Mouse (Mus musculus) liver, embryonic 16.5 days (tissue): ENCODE measurements around the gene Mier2. TPM values are rescaled to one million over a fixed set of nuclear protein-coding genes. Genes with fewer than 3 reads are reported as not detected.

Source experiments
- ATAC-seq: fragments of 200-750 bp; cut with Nextera tagmentation; 2 replicates; pipeline ENCODE4 v1.8.0; 2017; ENCODE audit warnings: low read depth, mild to moderate bottlenecking, moderate number of reproducible peaks, moderate library complexity
- H3K27ac ChIP-seq: fragments of 300-500 bp; sonication (generic); 2 replicates; pipeline ENCODE4 v1.5.1; 2014; ENCODE audit warnings: mild to moderate bottlenecking, low read length
- H3K27me3 ChIP-seq: fragments of 300-500 bp; sonication (generic); 2 replicates; pipeline ENCODE4 v1.6.1; 2014; ENCODE audit warnings: low read depth, low read length, mixed read lengths; ENCODE audit not compliant: control insufficient read depth, insufficient read depth
- H3K36me3 ChIP-seq: fragments of 300-500 bp; sonication (generic); 2 replicates; pipeline ENCODE4 v1.6.1; 2014; ENCODE audit warnings: mild to moderate bottlenecking; ENCODE audit not compliant: control insufficient read depth, insufficient read depth
- H3K4me1 ChIP-seq: fragments of 300-500 bp; sonication (generic); 2 replicates; pipeline ENCODE4 v1.6.1; 2014; ENCODE audit warnings: low read depth, low read length, mixed read lengths; ENCODE audit not compliant: control insufficient read depth
- H3K4me2 ChIP-seq: fragments of 300-500 bp; sonication (generic); 2 replicates; pipeline ENCODE4 v1.6.1; 2014; ENCODE audit warnings: low read depth, low read length, mixed read lengths
- H3K4me3 ChIP-seq: fragments of 300-500 bp; sonication (generic); 2 replicates; pipeline ENCODE4 v1.5.1; 2014; ENCODE audit warnings: low read depth, mild to moderate bottlenecking, low read length
- H3K9ac ChIP-seq: fragments of 300-500 bp; sonication (generic); 2 replicates; pipeline ENCODE4 v1.6.1; 2014; ENCODE audit warnings: low read depth, low read length
- H3K9me3 ChIP-seq: fragments of 300-500 bp; sonication (generic); replicated peaks from 2 replicates; pipeline ENCODE4 v1.6.1; 2016; ENCODE audit warnings: low read length; ENCODE audit not compliant: control insufficient read depth
- WGBS: fragments of 180-500 bp; shearing (Covaris S2); extraction: QIAGEN DNeasy Blood & Tissue Kit; methylation state at CpG from one replicate; pipeline ENCODE4 v1.1.7; 2014; ENCODE audit not compliant: insufficient replicate concordance; 5-methylcytosine and 5-hydroxymethylcytosine counted together
- polyA plus RNA-seq: library from polyadenylated mRNA; unstranded; fragments of >200 nt; fragmentation: Nextera tagmentation; extraction: Ambion mirVana; gene quantifications from 2 replicates; pipeline ENCODE4 v1.2.1, GENCODE M21; 2015

Mier2 gene
- polyA plus RNA-seq, 1 experiment from 2014 or later = 11.6 TPM

DNA sequence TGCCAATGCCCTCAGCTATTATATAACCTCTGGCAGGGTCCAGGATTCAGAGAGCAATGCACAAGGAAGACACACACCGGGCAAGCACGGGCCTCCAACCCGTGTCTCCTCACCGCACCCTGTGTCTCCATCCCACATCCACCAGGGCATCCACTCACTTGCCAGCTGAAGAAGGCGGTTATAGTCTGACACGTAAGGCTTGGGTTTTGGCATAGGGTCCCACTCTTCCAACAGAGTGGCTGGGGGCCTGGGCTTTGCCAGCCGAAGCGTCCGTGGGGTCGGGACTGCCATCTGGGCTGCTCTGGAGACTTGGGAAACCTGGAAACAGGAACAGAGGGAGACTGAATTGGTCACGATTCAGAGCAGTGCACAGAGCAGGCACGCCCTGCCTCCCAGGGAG lies 24.8 kb upstream of the Mier2 start:
- Histone ChIP-seq H3K27ac (no peak overlapping the region), H3K36me3 (no peaks in the 10 kb centered on the region), H3K9ac (no peak overlapping the region), H3K4me1 (no peaks in the 10 kb centered on the region), H3K4me3 (no peak overlapping the region), H3K4me2 (no peak overlapping the region), H3K27me3 (no peaks in the 10 kb centered on the region), H3K9me3 (no peaks in the 10 kb centered on the region)
- ATAC-seq = no peak
- WGBS = 60% methylated on average over 12 of the region's 12 CpGs

DNA sequence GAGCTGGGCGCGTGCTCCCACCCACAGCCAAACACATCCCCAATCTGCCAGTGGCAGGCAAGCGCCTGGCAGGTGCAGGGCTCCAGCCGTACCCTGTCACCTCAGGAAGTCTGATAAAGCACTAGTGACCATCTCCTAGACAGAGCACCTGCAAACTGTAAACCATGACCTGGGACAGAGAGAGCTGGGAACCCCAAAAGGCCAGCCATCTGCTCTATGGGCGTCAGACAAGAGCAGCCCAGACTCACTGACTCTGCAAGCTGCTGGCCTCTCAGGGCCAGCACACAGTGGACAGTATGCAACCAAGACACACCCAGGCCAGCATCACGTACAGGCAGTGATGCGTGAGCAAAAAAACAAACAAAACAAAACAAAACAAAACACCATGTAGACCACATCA lies 23.9 kb upstream of the Mier2 start:
- H3K9me3 ChIP-seq = no peaks in the 10 kb centered on the region
- ATAC-seq = no peak
- no peak overlapping the region for H3K9ac ChIP-seq
- WGBS = 57% methylated on average over 7 of the region's 7 CpGs
- H3K4me1 ChIP-seq = no peaks in the 10 kb centered on the region
- no peaks in the 10 kb centered on the region for H3K27me3 ChIP-seq
- H3K36me3 ChIP-seq = no peaks in the 10 kb centered on the region
- no peak overlapping the region for H3K27ac ChIP-seq
- no peak overlapping the region for H3K4me2 ChIP-seq
- H3K4me3 ChIP-seq = no peak overlapping the region

DNA sequence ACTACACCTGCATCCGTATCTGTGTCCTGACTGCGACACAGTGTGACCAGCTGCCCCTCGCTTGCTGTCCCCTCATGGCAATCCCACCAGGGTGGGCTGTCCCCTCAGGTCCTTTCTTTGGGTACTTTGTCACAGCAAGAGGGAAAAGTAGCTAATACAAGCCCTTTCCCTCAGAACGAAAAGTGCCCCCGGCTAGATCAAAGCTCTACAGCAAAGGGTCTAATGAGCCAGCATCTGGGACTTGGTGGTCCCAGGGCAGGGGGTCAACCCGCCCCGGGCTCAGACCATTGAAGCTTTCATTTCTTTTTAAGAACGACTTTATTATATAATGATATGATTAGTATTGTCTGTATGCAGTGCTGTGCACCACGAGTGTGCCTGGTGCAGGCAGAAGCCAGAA lies 23.3 kb upstream of the Mier2 start:
- no peaks in the 10 kb centered on the region for H3K36me3 ChIP-seq
- H3K4me1 ChIP-seq = no peaks in the 10 kb centered on the region
- no peak overlapping the region for H3K4me2 ChIP-seq
- H3K27ac ChIP-seq = no peak overlapping the region
- H3K9me3 ChIP-seq = no peaks in the 10 kb centered on the region
- H3K9ac ChIP-seq = no peak overlapping the region
- no peak overlapping the region for H3K4me3 ChIP-seq
- WGBS = 59% methylated on average over 9 of the region's 9 CpGs
- ATAC-seq = no peak
- H3K27me3 ChIP-seq = no peaks in the 10 kb centered on the region

GRCm38 (mm10) chr10:79577376-79577775 lies 22.4 kb upstream of the Mier2 start:
- Histone ChIP-seq H3K27ac (no peak overlapping the region), H3K36me3 (no peaks in the 10 kb centered on the region)
- 61% methylated on average over 4 of the region's 4 CpGs for WGBS

DNA sequence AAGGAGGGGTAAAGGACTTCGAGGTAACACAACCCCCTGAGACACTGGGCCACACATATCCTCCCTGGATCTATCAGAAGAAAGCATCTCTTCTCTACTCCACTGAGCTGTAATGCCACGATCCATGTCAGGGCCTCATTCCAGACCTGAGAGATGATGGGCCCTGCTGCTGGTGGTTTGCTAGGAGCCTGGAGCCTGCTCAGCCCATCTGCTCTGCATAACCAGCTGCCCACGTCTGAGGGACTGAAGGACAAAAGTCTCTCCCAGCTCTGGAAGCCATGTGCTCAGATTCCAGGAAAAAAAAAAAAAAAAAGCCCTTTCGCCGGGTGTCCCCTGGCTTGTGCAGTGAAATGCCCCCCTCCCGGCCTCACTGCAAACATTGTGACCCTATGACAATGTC lies 20.8 kb upstream of the Mier2 start:
- H3K4me2 ChIP-seq = no peak overlapping the region
- H3K9ac ChIP-seq = no peak overlapping the region
- no peak overlapping the region for H3K4me3 ChIP-seq
- WGBS = 60% methylated on average over 6 of the region's 6 CpGs
- no peaks in the 10 kb centered on the region for H3K4me1 ChIP-seq
- no peaks in the 10 kb centered on the region for H3K36me3 ChIP-seq
- ATAC-seq = no peak
- no peak overlapping the region for H3K27ac ChIP-seq
- H3K9me3 ChIP-seq = no peaks in the 10 kb centered on the region
- no peaks in the 10 kb centered on the region for H3K27me3 ChIP-seq

More at GRCm38 (mm10) chr10:79577376-79577775, 22.4 kb upstream of the Mier2 start:
- Histone ChIP-seq H3K4me1 (no peaks in the 10 kb centered on the region), H3K4me3 (no peak overlapping the region), H3K9me3 (no peaks in the 10 kb centered on the region), H3K9ac (no peak overlapping the region), H3K27me3 (no peaks in the 10 kb centered on the region), H3K4me2 (no peak overlapping the region)
- no peak for ATAC-seq

DNA sequence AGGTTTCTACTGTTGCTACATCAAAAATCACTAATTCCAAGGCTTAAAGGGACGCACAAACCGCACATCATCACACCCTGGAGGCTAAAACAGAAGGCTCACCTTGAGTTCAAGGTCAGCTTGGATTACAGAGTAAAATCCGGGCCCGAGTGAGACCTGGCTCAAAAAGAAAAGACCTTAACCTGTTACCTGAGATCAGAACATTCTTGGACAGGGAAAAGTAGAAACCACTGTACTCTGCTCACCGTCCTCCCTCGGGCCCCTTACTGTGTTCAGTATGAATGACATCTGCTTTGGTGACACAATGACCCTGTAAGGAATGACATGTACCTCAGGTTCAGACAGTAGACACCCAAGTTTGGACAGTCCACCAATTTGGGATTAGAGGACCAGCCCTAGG lies 19.8 kb upstream of the Mier2 start:
- Histone ChIP-seq H3K36me3 (no peaks in the 10 kb centered on the region), H3K9ac (no peak overlapping the region), H3K4me2 (no peak overlapping the region), H3K4me1 (no peaks in the 10 kb centered on the region), H3K4me3 (no peak overlapping the region), H3K27me3 (no peaks in the 10 kb centered on the region), H3K27ac (no peak overlapping the region), H3K9me3 (no peaks in the 10 kb centered on the region)
- WGBS = 71% methylated on average over 6 of the region's 6 CpGs
- ATAC-seq = no peak

DNA sequence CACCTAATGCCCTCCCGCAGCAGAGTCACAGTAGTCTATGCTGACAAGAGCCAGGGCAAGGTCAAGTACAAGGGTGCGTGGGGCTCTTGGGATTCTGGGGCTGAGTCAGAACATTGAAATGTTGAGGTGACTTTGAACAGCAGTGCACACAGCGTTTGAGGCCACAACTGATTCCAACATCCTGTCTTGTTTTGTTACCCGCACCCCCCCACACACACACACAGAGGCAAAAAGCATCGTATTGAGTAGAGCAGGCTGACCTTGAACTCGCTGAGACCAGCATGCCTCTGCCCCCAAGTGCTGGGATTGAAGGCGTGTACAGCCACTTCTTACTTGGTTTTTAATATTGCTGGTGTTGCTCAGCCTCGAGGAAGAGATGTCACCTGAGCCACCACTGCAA lies 19.4 kb upstream of the Mier2 start:
- no peaks in the 10 kb centered on the region for H3K36me3 ChIP-seq
- 61% methylated on average over 8 of the region's 8 CpGs for WGBS
- H3K9ac ChIP-seq = no peak overlapping the region
- H3K4me1 ChIP-seq = no peaks in the 10 kb centered on the region
- no peak for ATAC-seq
- H3K27me3 ChIP-seq = no peaks in the 10 kb centered on the region
- H3K4me3 ChIP-seq = no peak overlapping the region
- no peaks in the 10 kb centered on the region for H3K9me3 ChIP-seq
- no peak overlapping the region for H3K27ac ChIP-seq
- no peak overlapping the region for H3K4me2 ChIP-seq

DNA sequence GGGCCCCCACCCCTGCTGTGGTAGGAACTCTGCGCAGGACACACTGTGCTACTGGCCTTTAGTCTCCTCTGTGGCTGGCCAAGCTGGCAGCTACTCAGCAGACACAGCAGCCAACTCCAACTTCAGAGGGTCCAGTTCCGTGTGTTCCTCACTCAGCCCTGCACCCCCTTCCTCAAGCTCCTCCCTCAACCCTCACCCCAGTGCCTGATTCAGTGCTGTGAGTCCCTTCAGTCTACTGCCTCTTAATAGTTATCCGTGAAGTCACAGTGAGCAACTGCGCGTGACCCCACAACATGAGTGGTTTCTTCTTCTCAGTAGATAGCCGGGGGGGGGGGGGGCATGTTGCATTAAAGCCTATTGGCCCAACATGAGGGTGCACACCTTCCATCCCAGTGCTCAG lies 18.6 kb upstream of the Mier2 start:
- H3K27me3 ChIP-seq = no peaks in the 10 kb centered on the region
- H3K27ac ChIP-seq = no peak overlapping the region
- H3K36me3 ChIP-seq = no peaks in the 10 kb centered on the region
- H3K4me1 ChIP-seq = no peaks in the 10 kb centered on the region
- no peak overlapping the region for H3K9ac ChIP-seq
- no peak for ATAC-seq
- no peak overlapping the region for H3K4me2 ChIP-seq
- H3K9me3 ChIP-seq = no peaks in the 10 kb centered on the region
- WGBS = 68% methylated on average over 6 of the region's 6 CpGs
- no peak overlapping the region for H3K4me3 ChIP-seq

GRCm38 (mm10) chr10:79571314-79571713 lies 16.3 kb upstream of the Mier2 start:
- ATAC-seq = no peak
- 70% methylated on average over 2 of the region's 2 CpGs for WGBS
- Histone ChIP-seq H3K27me3 (no peaks in the 10 kb centered on the region), H3K27ac (no peak overlapping the region), H3K9ac (no peak overlapping the region), H3K4me1 (no peaks in the 10 kb centered on the region), H3K4me2 (no peak overlapping the region), H3K9me3 (no peaks in the 10 kb centered on the region), H3K4me3 (no peak overlapping the region), H3K36me3 (no peaks in the 10 kb centered on the region)

GRCm38 (mm10) chr10:79569921-79570320 lies 14.9 kb upstream of the Mier2 start:
- no peak overlapping the region for H3K27ac ChIP-seq
- no peak overlapping the region for H3K4me3 ChIP-seq
- no peaks in the 10 kb centered on the region for H3K4me1 ChIP-seq
- no peaks in the 10 kb centered on the region for H3K27me3 ChIP-seq
- no peak for ATAC-seq
- H3K9me3 ChIP-seq = no peaks in the 10 kb centered on the region
- WGBS = 70% methylated on average over 5 of the region's 5 CpGs
- no peak overlapping the region for H3K9ac ChIP-seq
- H3K36me3 ChIP-seq = no peaks in the 10 kb centered on the region
- no peak overlapping the region for H3K4me2 ChIP-seq
